Mouse (Mus musculus) left cerebral cortex, adult 2 months (tissue): ENCODE results near the gene Islr2. TPM values are rescaled to one million over a fixed set of nuclear protein-coding genes. Genes with fewer than 3 reads are reported as not detected.

Experiments used
- DNase-seq, 2 experiments: peaks; one replicate each; pipeline ENCODE4 v3.0.0; 2021 to 2022; ENCODE audit warnings: low spot score in 2 of 2, mixed read lengths in 1 of 2; ENCODE audit errors: extremely low spot score in 1 of 2
- H3K27ac ChIP-seq: fragments of 200-600 bp; 2 replicates; pipeline ENCODE4 v1.8.1; 2022
- H3K4me3 ChIP-seq: fragments of 200-600 bp; 2 replicates; pipeline ENCODE4 v1.8.1; 2022
- CTCF ChIP-seq: fragments of 200-600 bp; IDR thresholded peaks from 2 replicates; pipeline ENCODE4 v1.8.1; 2022; ENCODE audit warnings: antibody characterized with exemption, mild to moderate bottlenecking, moderate library complexity
- intact Hi-C: fragments of 180-260 bp; cut with DNase I; formaldehyde crosslinking; loops from one replicate; pipeline ENCODE4 v1.15.1; 2025
- total RNA-seq, 2 experiments: library from RNA; stranded (reverse); gene quantifications; 2 replicates each; pipeline ENCODE4 v1.2.3; 2021

The Islr2 gene
- total RNA-seq, 2 experiments from 2014 or later = 72.1 to 74.0 TPM

DNA sequence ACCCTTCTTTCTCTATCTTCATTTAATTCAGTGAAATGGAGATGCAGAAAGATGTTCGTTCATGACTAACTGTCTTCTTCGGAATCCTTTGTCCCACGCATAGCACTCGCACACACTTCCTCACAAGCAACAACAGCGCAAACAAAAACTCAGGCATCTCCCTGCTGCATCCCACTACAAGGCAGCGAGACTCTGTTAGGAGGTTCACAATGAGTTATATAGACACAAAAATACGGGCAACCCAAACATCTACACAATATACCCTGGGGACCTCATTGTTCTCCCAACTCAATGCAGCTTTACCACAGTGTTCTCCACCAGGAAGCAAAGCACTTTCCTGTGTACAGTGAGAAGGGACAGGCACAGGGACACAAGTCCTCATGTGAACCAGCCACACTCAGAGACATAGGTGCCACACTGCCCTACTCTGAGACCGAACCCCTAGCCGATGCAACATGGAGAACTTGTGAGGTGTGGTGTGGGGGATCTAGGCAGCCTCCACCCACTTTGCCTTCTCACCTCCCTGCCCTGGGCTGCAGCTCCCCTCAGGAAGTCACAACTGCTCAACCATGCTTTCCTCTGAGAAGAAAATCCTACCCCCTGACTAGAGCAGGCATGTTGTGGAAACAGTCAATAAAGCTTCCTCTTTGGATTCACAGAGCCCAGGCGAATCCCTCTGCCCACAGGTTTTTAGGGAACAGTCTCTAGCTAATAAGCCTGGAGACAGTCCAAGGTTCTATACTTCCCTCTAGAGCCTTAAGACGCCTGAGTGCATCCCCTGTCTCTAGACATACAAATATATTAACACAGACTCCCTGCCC, 3.6 kb downstream of the Islr2 start:
- H3K27ac ChIP-seq = peak overlapping the region; percentile 83
- TF ChIP-seq CTCF = no peak
- H3K4me3 ChIP-seq = peak overlapping the region; percentile 44
- DNase-seq = no peak
- intact Hi-C loops = loop anchor here (2.0 to 10.0 kb wide), 2 partner anchors 90 to 266 kb away; no protein-coding TSS in a partner anchor

GRCm38 (mm10) chr9:58199381-58200269, 4.5 kb downstream of the Islr2 start:
- no peak for DNase-seq
- intact Hi-C loops = loop anchor here (1.0 to 10.0 kb wide), 3 partner anchors 89 to 265 kb away; no protein-coding TSS in a partner anchor
- H3K4me3 ChIP-seq = peak overlapping the region; percentile 44
- peak overlapping the region; percentile 80 for H3K27ac ChIP-seq
- no peak for TF ChIP-seq CTCF

DNA sequence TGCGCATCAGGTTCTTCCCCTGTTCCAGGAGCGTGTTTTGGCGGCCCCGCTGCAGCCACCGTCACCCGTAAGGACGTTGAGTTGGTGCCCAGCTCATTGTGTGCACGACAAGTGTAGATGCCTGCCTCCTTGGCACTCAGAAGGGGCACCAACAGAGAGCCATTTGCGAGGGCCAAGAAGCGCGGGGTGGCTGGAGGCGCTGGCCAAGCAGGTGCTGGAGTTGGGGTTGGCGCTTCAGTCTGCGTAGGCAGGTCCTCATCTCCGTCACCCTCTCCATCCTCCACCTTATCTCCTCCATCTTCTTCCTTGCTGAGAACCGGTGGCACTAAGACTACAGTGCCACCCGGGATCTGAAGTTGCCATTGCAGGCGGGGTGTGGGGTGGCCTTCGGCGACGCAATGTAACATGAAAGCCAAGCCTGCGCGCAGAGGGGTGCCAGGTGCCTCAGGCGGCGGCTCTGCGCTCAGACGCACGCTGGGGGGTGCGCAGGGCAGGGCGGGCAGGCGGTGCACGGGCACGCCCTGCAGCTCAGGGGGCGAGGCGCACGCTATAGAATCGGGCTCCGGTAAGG, 5.2 kb downstream of the Islr2 start:
- H3K4me3 ChIP-seq = peak overlapping the region; percentile 44
- peak; percentile 49 to 53 for DNase-seq
- H3K27ac ChIP-seq = peak overlapping the region; percentile 80
- intact Hi-C loops = loop anchor here (1.0 kb wide), 1 partner anchor 132 kb away; no protein-coding TSS in a partner anchor
- no peak; the same call in 1 of the 2 replicates for TF ChIP-seq CTCF

- DNase-seq = peak; percentile 58 to 65
- intact Hi-C loops = loop anchor here (2.0 kb wide), 1 partner anchor 21 kb away; no protein-coding TSS in a partner anchor
- peak; percentile 61 for TF ChIP-seq CTCF
- Histone ChIP-seq H3K27ac (peak overlapping the region; percentile 80), H3K4me3 (peak overlapping the region; percentile 44)
These were observed 6.1 kb downstream of the Islr2 start for GRCm38 (mm10) chr9:58197781-58198701.

DNA sequence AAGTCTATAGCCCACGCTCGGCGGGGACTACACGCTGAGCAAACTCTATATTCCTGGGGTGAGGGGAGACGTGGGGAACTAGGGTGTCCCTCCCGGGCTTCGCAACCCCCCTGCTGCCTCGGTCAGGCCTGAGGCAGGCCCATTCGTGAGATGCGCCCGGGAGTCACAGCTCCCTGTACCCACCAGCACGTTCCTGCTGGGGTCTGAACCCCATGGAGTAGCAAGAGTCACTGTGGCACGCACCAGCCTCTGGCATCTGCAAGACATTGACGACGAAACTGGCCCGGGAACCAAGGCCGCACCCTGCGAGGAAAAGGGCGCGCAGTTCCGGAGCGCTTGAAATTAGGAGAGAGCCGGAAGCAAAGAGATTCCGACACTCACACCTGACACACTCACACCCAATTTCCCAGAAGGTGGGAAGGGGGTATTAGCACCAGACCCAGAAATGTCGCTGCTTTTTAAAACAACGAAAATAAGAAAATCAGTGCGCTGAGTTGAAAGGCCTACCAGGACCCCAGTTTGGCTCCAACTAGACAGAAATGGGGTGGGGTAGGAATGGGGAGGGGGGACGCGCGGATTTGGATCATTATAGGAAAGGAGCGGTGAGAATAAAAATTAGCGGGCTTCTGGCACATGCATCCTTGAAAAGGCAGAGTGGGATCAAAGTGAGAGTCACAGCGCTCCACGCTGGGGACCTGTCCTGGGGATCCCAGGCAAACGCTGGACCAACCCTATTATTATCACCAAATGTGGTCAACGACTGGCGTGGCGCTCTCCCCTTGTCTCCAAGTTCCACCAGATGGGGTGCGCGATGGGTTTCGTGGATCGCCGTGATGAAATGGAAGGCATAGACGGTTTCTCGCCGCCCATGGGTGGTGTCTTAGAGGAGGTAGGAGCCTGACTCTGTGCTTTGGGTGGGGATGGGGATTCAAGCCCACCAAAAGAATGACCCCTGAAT, 7.2 kb downstream of the Islr2 start:
- intact Hi-C loops = loop anchor here (2.0 kb wide), 1 partner anchor 20 kb away; no protein-coding TSS in a partner anchor
- no peak for TF ChIP-seq CTCF
- no peak for DNase-seq
- H3K27ac ChIP-seq = peak overlapping the region; percentile 80
- H3K4me3 ChIP-seq = peak overlapping the region; percentile 44

GRCm38 (mm10) chr9:58196141-58196540, 8.0 kb downstream of the Islr2 start:
- TF ChIP-seq CTCF = no peak
- intact Hi-C loops = loop anchor here (2.0 kb wide), 1 partner anchor 19 kb away; no protein-coding TSS in a partner anchor
- DNase-seq = no peak
- Histone ChIP-seq H3K4me3 (peak overlapping the region; percentile 44), H3K27ac (peak overlapping the region; percentile 21; the same call in 1 of the 2 replicates)

- Histone ChIP-seq H3K4me3 (peak overlapping the region; percentile 44; the same call in 1 of the 2 replicates), H3K27ac (peak overlapping the region; percentile 21; the same call in 1 of the 2 replicates)
- no peak for DNase-seq
- intact Hi-C loops = loop anchor here (2.0 kb wide), 1 partner anchor 19 kb away; no protein-coding TSS in a partner anchor
- TF ChIP-seq CTCF = no peak
These were observed 8.4 kb downstream of the Islr2 start for GRCm38 (mm10) chr9:58195671-58196070.

DNA sequence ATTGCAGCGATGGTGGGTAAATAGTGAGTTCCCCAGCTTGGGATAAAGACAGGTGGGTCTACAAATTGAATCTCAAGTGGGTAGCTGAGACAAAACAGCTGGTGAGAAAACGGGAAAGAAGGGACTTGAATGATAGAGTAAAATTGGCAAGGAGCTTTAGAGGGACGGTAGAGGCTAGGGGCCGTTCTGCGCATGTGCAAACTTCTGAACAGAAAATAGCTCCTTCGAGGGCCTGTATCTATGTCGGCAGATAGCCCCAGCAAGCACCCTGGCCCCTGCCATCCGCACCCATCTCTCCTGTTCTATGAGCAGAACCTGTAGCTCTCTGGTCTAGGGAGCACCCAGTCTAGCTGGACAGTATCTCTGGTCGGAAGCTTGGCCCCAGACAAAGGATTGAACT, 9.9 kb downstream of the Islr2 start:
- no peak overlapping the region for H3K27ac ChIP-seq
- H3K4me3 ChIP-seq = no peak overlapping the region
- no peak for TF ChIP-seq CTCF
- DNase-seq = no peak
- intact Hi-C loops = no loop called here

- no peak for TF ChIP-seq CTCF
- Histone ChIP-seq H3K4me3 (no peak overlapping the region), H3K27ac (no peak overlapping the region)
- intact Hi-C loops = no loop called here
- DNase-seq = no peak
These were observed 19.7 kb downstream of the Islr2 start for GRCm38 (mm10) chr9:58184456-58184855.
